Mouse (Mus musculus) kidney, embryonic 15.5 days (tissue): ENCODE measurements around the gene Chil4. TPM values are rescaled to one million over a fixed set of nuclear protein-coding genes. Genes with fewer than 3 reads are reported as not detected.
"Not testable (repeated sequence)": the region's sequence is repeated elsewhere in the genome, so short reads cannot be mapped to it uniquely, and the experiment has no call there.

ENCODE experiments used
- ATAC-seq: fragments of 200-750 bp; cut with Nextera tagmentation; replicated peaks from 2 replicates; pipeline ENCODE4 v1.8.0; 2017; ENCODE audit warnings: moderate TSS enrichment; ENCODE audit not compliant: low FRiP score
- H3K27ac ChIP-seq: fragments of 300-500 bp; sonication (generic); 2 replicates; pipeline ENCODE4 v1.5.1; 2015; ENCODE audit warnings: mild to moderate bottlenecking, inconsistent platforms
- H3K27me3 ChIP-seq: fragments of 300-500 bp; sonication (generic); 2 replicates; pipeline ENCODE4 v1.6.1; 2015; ENCODE audit warnings: inconsistent platforms
- H3K36me3 ChIP-seq: fragments of 300-500 bp; sonication (generic); 2 replicates; pipeline ENCODE4 v1.6.1; 2015; ENCODE audit warnings: inconsistent platforms
- H3K4me1 ChIP-seq: fragments of 300-500 bp; sonication (generic); 2 replicates; pipeline ENCODE4 v1.6.1; 2015; ENCODE audit warnings: inconsistent platforms
- H3K4me2 ChIP-seq: fragments of 300-500 bp; sonication (generic); 2 replicates; pipeline ENCODE4 v1.6.1; 2015; ENCODE audit warnings: moderate library complexity, mild to moderate bottlenecking, inconsistent platforms
- H3K4me3 ChIP-seq: fragments of 300-500 bp; sonication (generic); replicated peaks from 2 replicates; pipeline ENCODE4 v1.5.1; 2015; ENCODE audit warnings: mild to moderate bottlenecking, inconsistent platforms
- H3K9ac ChIP-seq: fragments of 300-500 bp; sonication (generic); 2 replicates; pipeline ENCODE4 v1.6.1; 2015; ENCODE audit warnings: mild to moderate bottlenecking, inconsistent platforms
- H3K9me3 ChIP-seq: fragments of 300-500 bp; sonication (generic); replicated peaks from 2 replicates; pipeline ENCODE4 v1.6.1; 2016; ENCODE audit warnings: inconsistent platforms
- WGBS: fragments of 180-500 bp; shearing (Covaris S2); methylation state at CpG from one replicate; pipeline ENCODE4 v1.1.7; 2015; ENCODE audit warnings: mixed read lengths; 5-methylcytosine and 5-hydroxymethylcytosine counted together
- polyA plus RNA-seq: library from polyadenylated mRNA; unstranded; fragments of >200 nt; fragmentation: Nextera tagmentation; extraction: Ambion mirVana; gene quantifications from 2 replicates; pipeline ENCODE4 v1.2.1, GENCODE M21; 2015

Chil4 gene
- polyA plus RNA-seq, 1 experiment from 2014 or later, result 0.29 TPM

- not testable (repeated sequence) for H3K27me3 ChIP-seq, H3K4me3 ChIP-seq
These were observed 21.3 kb downstream of the Chil4 start for GRCm38 (mm10) chr3:106198030-106198429.

GRCm38 (mm10) chr3:106197246-106197645 lies 22.1 kb downstream of the Chil4 start:
- H3K4me1 ChIP-seq, H3K27ac ChIP-seq, H3K36me3 ChIP-seq, ATAC-seq, H3K4me2 ChIP-seq, H3K9ac ChIP-seq, H3K9me3 ChIP-seq, H3K4me3 ChIP-seq, H3K27me3 ChIP-seq: not testable (repeated sequence)
- WGBS, result 78% methylated on average over 2 of the region's 2 CpGs

More at GRCm38 (mm10) chr3:106198030-106198429, 21.3 kb downstream of the Chil4 start:
- H3K27ac ChIP-seq, ATAC-seq, H3K9ac ChIP-seq, H3K4me1 ChIP-seq, H3K9me3 ChIP-seq, H3K4me2 ChIP-seq, H3K36me3 ChIP-seq: not testable (repeated sequence)
- 61% methylated on average over 1 of the region's 1 CpGs for WGBS

DNA sequence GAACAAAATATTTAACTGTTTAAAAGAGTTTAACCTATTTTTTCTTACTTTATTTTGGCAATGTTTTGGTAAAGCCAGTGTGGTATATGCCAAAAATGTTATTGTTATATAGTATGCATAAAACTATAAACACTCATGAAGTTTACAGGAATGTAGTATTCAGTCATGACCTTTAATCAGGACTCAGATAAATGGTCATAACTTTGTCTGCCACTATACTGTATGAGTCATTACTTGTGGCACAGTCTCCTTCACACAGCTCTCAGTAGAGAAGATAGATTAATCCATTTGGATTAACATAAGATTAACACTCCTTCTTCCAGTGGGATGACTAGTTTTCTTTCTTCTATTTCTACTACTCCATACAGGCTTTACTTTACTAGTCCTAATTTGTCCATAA lies 23.0 kb downstream of the Chil4 start:
- H3K4me2 ChIP-seq, result no peak overlapping the region
- peaks cover 7% of the 10 kb centered on the region; the same call in 1 of the 2 replicates for H3K9me3 ChIP-seq
- no peak for ATAC-seq

DNA sequence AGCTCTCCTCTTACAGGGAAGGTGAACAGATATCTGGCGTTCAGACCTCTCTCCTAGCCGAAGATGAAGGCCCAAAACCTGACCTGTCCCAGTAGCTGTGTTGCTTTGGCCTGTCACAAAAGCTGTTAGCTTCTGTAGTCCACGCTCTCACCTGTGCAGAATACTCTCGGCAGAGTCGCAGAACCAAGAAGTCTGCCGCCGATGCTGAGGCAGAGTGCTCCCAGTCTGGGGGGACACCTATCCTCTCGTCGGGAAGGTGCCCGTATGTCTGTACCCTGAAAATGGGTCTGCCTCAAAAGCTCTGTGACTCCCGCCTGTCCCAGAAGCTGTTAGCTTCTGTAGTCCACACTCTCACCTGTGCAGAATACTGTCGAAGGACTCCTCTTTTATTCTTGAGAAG lies 23.8 kb downstream of the Chil4 start:
- Histone ChIP-seq H3K4me1 (no peaks in the 10 kb centered on the region), H3K4me3 (no peak overlapping the region), H3K9me3 (peaks cover 7% of the 10 kb centered on the region; the same call in 1 of the 2 replicates), H3K27ac (no peak overlapping the region), H3K4me2 (no peak overlapping the region), H3K9ac (no peak overlapping the region), H3K27me3 (no peaks in the 10 kb centered on the region), H3K36me3 (no peaks in the 10 kb centered on the region)
- 90% methylated on average over 12 of the region's 12 CpGs for WGBS
- ATAC-seq, result no peak

More for the DNA sequence above, 23.0 kb downstream of the Chil4 start:
- H3K9ac ChIP-seq, result no peak overlapping the region
- no peak overlapping the region for H3K27ac ChIP-seq
- H3K27me3 ChIP-seq, result no peaks in the 10 kb centered on the region
- H3K4me1 ChIP-seq, result no peaks in the 10 kb centered on the region
- H3K36me3 ChIP-seq, result no peaks in the 10 kb centered on the region
- no peak overlapping the region for H3K4me3 ChIP-seq

- no peak overlapping the region for H3K4me3 ChIP-seq
These were observed 31.3 kb downstream of the Chil4 start for GRCm38 (mm10) chr3:106187991-106188390.

GRCm38 (mm10) chr3:106177509-106178189 lies 41.7 kb downstream of the Chil4 start:
- no peak overlapping the region for H3K9ac ChIP-seq
- no peaks in the 10 kb centered on the region for H3K36me3 ChIP-seq
- H3K27me3 ChIP-seq, result no peaks in the 10 kb centered on the region
- no peak overlapping the region for H3K4me3 ChIP-seq
- WGBS, result 91% methylated on average over 13 of the region's 13 CpGs
- H3K9me3 ChIP-seq, result peaks cover 4% of the 10 kb centered on the region
- ATAC-seq, result no peak
- no peak overlapping the region for H3K4me2 ChIP-seq
- no peak overlapping the region for H3K27ac ChIP-seq
- H3K4me1 ChIP-seq, result no peaks in the 10 kb centered on the region

More at GRCm38 (mm10) chr3:106187991-106188390, 31.3 kb downstream of the Chil4 start:
- Histone ChIP-seq H3K27ac (no peak overlapping the region), H3K4me1 (no peaks in the 10 kb centered on the region), H3K4me2 (no peak overlapping the region), H3K36me3 (no peaks in the 10 kb centered on the region), H3K9ac (no peak overlapping the region), H3K9me3 (peaks cover 21% of the 10 kb centered on the region), H3K27me3 (no peaks in the 10 kb centered on the region)
- ATAC-seq, result 0 out of 2 replicates have a peak, but pooled peaks have one; percentile 25
- WGBS, result 75% methylated on average over 2 of the region's 2 CpGs

- WGBS, result 58% methylated on average over 2 of the region's 2 CpGs
These were observed 44.3 kb downstream of the Chil4 start for GRCm38 (mm10) chr3:106174971-106175370.

DNA sequence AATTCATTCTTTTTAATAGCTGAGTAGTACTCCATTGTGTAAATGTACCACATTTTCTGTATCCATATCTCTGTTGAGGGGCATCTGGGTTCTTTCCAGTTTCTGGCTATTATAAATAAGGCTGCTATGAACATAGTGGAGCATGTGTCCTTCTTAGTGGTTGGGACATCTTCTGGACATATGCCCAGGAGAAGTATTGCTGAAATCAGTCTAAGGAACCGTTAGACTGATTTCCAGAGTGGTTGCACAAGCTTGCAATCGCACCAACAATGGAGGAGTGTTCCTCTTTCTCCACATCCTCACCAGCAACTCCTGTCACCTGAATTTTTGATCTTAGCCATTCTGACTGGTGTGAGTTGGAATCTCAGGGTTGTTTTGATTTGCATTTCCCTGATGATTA lies 46.8 kb downstream of the Chil4 start:
- H3K27me3 ChIP-seq, H3K27ac ChIP-seq, H3K36me3 ChIP-seq, H3K4me1 ChIP-seq, ATAC-seq, H3K4me3 ChIP-seq, H3K9ac ChIP-seq, H3K4me2 ChIP-seq, H3K9me3 ChIP-seq: not testable (repeated sequence)
- WGBS, result 74% methylated on average over 2 of the region's 2 CpGs

More at GRCm38 (mm10) chr3:106174971-106175370, 44.3 kb downstream of the Chil4 start:
- H3K36me3 ChIP-seq, H3K4me2 ChIP-seq, ATAC-seq, H3K27ac ChIP-seq, H3K9me3 ChIP-seq, H3K9ac ChIP-seq, H3K27me3 ChIP-seq, H3K4me3 ChIP-seq, H3K4me1 ChIP-seq: not testable (repeated sequence)

DNA sequence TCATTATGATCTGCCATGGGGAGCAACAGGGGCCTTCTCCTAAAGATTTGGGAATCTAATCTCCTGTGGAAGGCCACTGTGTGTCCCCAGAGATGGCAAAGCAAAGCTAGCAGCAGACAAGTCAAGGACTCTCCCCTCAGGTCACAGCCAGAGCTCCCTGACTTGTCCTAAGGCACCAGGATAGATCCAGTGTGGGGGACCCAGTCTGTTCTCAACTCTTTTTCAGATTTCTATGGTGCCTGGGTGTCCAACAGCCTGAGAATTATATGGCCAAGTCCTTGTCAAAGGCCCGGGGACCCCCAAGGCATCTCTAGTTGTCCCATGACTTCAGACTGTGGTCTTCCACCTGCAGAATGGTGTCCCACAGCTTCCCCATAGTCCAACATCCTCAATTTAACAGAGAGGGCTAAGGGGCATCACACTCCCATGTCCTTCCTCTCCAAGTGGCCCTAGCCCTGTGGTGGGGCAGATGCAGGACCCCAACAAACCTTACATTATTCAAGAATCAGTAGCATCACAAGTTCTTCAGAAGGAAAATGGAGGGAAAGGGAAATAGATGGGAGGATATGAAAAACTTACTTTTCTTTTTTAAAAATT lies 48.1 kb downstream of the Chil4 start:
- Histone ChIP-seq H3K9ac (no peak overlapping the region), H3K36me3 (no peaks in the 10 kb centered on the region), H3K4me1 (no peaks in the 10 kb centered on the region), H3K27me3 (no peaks in the 10 kb centered on the region), H3K4me2 (no peak overlapping the region), H3K27ac (no peak overlapping the region), H3K9me3 (no peaks in the 10 kb centered on the region; the same call in 1 of the 2 replicates), H3K4me3 (no peak overlapping the region)
- no peak for ATAC-seq
- 88% methylated on average over 1 of the region's 1 CpGs for WGBS

DNA sequence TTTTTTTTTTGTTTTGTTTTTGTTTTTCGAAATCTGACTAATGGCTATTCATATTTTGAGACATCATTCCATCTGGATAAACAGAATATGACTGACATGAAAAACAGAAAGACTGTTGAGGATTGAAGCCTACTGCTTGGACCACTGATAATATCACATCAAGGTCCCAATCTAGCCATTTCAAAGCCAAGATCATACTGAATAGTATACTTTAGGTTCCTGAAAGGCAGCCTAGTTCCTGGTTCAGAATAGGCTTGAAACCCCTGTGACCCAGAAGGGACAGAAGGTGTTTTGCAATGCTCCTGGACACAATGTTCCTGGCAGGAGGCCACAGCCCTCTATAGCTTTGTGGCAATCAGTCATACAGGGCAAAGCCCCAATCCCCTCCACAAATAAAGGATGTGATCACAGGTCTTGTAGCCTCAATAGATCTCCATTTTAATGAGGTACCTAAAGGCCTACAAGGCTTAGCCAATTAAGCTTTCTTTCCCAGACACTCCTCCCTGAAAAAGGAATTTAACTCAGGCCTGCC lies 48.7 kb downstream of the Chil4 start:
- WGBS, result 55% methylated on average over 1 of the region's 1 CpGs
- Histone ChIP-seq H3K36me3 (no peaks in the 10 kb centered on the region), H3K4me2 (no peak overlapping the region), H3K4me1 (no peaks in the 10 kb centered on the region), H3K27ac (no peak overlapping the region), H3K9ac (no peak overlapping the region), H3K4me3 (no peak overlapping the region), H3K27me3 (no peaks in the 10 kb centered on the region), H3K9me3 (no peaks in the 10 kb centered on the region; the same call in 1 of the 2 replicates)
- ATAC-seq, result no peak

GRCm38 (mm10) chr3:106167464-106167863 lies 51.8 kb downstream of the Chil4 start, which contains the start of gene Chil3:
Gene Chil3 (minus strand): TSS chr3:106167564.
- ATAC-seq, result no peak

GRCm38 (mm10) chr3:106154413-106154812 lies 64.9 kb downstream of the Chil4 start:
- H3K36me3 ChIP-seq, result no peaks in the 10 kb centered on the region
- WGBS, result 80% methylated on average over 2 of the region's 2 CpGs
- no peak overlapping the region for H3K9ac ChIP-seq
- H3K4me1 ChIP-seq, result no peaks in the 10 kb centered on the region
- H3K9me3 ChIP-seq, result 0 out of 2 replicates have a peak, but pooled peaks cover 5% of the 10 kb centered on the region
- no peak overlapping the region for H3K4me3 ChIP-seq
- no peaks in the 10 kb centered on the region for H3K27me3 ChIP-seq
- no peak overlapping the region for H3K4me2 ChIP-seq
- 0 out of 2 replicates have a peak, but pooled peaks have one; percentile 35 for ATAC-seq
- H3K27ac ChIP-seq, result no peak overlapping the region

More at GRCm38 (mm10) chr3:106167464-106167863, 51.8 kb downstream of the Chil4 start, which contains the start of gene Chil3:
- Histone ChIP-seq H3K27ac (no peak within 1 kb of the TSS), H3K9me3 (no peaks in the 10 kb centered on the region; the same call in 1 of the 2 replicates), H3K4me2 (no peak within 1 kb of the TSS), H3K9ac (no peak within 1 kb of the TSS), H3K4me3 (no peak within 1 kb of the TSS), H3K36me3 (no peaks in the 10 kb centered on the region), H3K4me1 (no peaks in the 10 kb centered on the region), H3K27me3 (no peaks in the 10 kb centered on the region)
- 78% methylated on average over 3 of the region's 3 CpGs for WGBS
